Mouse (Mus musculus): ENCODE measurements around the gene Dctd.
"Not testable (repeated sequence)": the region's sequence is repeated elsewhere in the genome, so short reads cannot be mapped to it uniquely, and the experiment has no call there.

The Dctd gene

DNA sequence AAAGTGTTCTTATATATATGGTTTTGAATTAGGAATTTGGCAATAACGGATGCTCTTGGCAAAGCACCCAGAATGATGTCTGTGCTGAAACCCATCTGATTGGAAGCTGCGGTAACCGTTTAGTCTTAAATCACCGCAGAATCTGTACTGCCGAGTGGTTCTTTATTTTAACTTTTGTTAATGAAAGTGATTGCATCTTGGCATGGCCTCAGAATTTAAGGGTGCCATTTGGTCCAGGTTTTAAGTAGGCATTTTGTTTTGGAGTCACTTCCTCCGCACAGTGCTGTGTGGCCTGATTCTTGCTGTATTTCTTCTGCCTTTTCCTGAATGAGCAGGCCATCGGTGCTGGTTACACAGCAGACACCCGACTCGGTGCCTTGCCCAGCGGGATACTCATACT is 47.6 kb downstream of the Dctd start:
- no peak for DNase-seq

DNA sequence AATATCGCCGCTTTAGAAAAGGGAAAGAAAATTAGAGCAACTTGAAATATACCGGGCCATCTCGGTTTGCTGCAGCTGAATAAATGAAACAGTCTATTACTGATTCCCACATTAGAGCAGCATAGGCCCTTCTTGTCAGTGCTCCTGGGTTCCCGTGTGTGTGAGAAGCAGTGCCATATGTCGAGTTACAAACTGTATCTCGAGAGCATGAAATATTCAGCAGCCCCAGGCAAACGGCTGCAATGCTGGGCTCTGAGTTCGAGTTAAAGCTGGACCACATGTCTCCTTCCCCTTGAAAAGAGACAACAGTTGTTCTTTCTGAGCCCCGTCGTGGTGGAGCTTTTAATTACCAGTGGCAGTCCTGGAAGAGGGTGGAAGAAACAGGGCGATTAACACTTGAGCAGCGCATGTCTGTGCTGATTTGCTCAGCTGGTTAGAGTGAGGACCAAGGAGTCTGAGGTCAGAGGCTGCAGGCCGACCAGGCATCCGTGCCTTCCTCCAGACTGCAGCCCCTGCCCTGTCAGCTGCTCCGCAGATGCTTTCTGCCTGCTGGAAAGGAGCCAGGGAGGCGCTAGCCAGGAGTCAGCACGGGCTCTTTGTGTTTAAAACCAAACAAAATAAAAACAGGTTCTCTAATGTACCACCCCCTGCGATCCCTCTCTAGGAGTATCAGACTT is 53.3 kb downstream of the Dctd start:
- peak; percentile 17 to 30 for DNase-seq

DNA sequence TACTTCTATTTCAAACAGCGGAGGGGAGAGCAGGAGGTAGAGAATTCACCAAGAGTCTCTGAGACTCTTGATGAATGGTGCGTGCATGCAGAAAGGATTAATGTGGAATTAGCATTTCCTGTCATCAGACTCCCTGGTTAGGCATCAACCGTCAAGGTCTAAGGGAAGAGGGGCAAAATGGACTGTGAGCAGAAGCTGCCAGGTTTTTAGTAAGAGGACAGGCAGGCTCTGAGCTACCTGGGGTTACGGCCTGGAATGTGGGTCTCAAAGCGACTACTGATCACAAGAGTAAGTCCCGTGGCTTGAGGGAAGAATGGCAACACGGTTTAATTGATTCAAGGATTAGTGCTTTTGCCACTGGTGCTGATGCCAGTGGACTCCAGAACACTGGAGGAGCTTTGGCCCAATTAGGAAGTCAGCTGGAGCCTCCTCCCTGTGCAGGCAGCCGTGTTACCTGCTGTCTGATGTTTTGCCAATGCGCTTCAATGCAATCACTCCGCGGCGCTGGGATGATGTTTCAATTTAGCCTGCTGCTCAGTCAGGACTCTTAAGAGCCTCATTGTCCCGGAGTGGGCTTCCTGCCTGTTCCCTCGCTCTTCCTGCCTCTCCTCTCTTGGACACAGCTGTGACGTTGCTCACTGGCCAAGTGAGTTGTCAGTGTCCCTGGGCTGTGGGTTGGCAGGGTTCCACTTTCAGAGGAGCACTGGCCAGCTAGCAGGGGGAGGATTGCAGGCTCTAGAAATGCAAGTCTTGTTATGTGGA is 54.6 kb downstream of the Dctd start:
- peak; percentile 69 to 83 for DNase-seq

DNA sequence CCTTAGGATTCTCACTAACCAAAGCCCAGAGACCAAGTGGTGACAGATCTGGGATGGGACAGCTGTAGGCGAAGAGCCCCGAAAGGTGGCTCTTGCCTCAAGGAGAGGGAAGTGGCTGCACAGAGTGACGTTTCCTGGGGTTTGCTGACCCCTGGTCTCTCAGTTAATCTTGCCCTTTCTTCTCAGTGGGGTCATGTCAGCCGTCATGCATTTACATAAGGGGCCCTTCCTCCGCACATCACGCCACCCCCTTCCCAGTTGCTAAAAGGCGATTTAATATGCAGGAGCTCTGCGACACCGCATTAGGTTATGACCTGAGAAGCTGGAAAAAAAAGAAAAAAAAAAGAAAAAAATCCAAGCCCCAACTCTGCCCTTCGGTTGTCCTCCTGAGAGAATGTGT is 58.8 kb downstream of the Dctd start:
- DNase-seq, result no peak

DNA sequence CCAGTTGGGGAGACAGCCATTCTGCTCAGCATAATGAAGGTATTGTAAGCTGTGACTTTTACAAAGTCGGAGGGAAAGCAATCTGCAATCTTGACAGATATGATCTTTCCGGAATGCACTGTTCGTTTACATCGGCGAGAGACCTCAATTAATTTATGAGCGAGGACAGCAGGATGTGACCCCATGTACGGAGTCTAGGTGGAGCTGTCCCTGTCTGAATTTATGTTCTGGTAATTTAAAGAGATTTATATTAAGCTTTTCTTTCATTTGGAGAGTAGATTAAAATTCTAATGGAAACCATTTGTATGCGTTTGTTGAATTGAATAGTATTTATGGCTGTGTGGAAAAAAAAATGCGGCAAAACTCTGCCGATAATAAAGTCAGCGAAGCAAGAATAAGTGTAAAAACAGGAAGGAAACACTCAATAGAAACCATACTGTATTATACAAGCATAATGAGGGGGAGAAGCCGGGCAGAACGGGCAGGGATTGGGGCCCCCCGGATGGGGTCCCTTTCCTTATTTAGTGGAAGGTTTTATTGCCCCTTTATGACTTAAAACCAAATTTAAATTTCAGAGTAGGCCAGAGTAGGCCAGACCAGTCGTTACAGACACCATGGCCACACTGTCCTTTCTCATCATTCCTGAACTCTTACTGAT is 59.8 kb downstream of the Dctd start:
- DNase-seq, result no peak

DNA sequence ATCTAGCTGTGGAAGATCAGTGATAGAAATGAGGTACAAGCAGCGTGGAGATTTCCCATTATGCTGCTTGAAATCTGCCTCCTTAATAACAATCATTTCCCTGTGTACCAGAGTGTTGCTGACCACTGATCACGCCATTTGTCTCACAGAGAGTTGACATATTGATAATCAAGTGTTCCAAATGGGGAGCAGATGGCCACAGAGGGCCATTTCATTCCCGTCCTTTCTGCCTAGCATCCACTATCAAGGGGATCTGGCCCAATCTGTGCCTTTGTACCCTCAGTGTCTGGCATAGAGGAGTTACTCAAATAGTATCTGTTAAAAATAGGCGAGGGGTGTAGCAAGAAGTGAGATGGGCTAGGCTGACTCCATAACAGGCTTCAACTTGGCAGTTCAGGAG is 78.5 kb downstream of the Dctd start:
- no peak for DNase-seq

DNA sequence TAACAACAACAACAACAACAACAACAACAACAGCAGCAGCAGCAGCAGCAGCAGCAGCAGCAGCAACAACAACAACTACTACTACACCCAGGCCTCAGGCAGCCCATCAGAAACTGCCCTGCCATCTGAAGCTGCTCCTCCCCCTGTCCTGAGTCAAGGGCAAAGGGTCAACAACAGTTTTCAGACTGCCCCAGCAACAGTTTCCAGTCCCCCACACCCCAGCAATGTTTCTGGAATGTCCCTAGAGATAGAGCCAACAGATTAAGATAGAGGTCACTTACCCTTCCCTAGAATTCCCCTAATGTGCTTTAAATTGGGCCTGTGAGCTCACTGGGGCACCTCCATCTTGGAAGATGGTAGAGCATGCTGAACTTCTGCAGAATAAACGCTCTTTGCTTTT is 79.0 kb downstream of the Dctd start:
- DNase-seq, result no peak

DNA sequence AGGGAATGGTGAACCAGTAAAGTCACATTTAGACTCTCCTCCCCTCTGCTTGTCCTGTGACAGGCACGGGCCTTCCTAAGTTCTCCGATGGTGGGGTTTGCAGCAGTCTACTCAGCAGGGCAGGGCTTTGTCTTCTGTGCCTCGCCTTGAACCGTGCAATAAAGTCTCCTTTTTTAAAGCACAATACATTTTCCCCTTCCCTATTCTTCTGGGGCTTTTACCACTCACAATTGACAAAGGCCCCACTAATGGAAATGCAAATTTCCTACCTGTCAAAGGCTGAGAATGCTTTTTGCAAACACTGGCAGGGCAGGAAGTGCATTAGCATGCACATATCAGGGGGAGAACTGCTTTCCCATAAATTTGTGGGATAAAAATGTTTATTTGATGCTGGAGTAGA is 80.1 kb downstream of the Dctd start:
- no peak for DNase-seq

DNA sequence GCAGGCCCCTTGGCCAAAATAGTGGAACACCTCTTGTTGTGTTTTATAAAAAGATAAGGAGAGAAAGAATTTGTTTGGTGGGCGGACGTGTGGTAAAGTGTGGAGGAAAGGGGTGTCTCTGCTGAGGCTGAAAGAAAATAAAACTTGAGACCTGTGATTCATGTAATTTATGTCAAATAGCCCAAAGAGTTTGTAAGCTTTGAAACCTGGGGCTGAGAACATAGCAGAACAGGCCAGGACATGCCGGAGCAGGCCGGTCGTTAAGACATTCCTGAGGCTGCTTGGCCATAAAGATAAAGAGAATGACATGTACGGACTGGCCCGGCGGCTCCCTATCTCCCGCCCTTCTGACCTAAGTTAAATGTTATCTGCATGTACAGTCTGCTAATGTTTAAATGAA is 81.3 kb downstream of the Dctd start:
- not testable (repeated sequence) for DNase-seq

DNA sequence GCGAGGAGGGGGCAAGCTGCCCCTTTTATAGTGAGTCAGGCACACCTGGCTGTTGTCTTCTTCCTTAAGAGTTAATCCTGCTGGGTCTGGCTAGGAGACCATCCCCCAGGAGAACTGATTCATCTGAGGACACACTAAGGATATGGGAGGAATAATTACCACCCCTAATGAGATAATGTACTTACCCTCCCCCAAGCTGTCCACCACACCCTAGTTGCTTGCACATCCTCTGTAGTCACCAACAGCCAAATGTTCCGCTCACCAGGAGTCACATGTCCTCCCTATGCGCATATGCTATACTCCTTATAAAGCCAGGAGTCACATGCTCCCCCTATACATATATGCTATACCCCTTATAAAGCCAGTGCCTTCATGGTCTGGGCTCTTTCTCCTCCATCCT is 82.1 kb downstream of the Dctd start:
- DNase-seq, result no peak

DNA sequence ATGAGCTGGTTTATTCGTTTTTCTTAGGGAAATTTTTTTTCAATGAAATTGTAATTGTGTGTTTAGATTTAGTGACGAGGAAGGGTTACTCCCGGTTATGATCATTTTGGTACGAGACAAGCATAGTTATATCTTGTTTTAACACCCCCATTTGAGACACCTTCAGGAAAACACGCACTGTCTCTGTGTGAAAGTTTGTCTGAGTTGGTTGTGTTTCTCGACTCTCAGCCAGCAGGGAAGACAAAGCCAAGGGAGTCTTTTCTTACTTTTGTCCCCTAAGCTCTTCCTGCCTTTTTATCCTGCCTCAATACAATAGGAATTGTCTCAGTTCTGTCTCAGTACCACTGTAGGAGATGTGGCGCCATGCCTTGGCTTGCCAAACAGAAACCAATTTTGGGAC is 84.9 kb downstream of the Dctd start:
- no peak for DNase-seq

DNA sequence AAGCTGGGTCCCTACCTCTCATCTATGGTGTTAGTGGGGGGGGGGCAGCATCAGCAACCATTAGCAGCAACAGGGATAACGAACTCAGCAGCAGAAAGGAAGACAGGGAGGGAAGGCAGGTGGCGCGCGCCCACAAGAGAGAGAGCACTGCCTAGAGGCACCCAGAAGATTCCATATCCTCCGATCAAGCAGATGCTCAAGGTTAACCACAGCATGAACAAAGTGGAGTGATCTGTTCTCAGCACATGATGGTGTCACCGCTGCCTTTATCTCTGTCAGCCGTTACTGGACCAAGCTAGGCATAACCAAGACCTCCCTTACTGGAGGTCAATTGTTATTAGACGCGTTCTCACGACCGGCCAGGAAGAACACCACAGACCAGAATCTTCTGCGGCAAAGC is 89.7 kb downstream of the Dctd start:
- DNase-seq, result no peak

DNA sequence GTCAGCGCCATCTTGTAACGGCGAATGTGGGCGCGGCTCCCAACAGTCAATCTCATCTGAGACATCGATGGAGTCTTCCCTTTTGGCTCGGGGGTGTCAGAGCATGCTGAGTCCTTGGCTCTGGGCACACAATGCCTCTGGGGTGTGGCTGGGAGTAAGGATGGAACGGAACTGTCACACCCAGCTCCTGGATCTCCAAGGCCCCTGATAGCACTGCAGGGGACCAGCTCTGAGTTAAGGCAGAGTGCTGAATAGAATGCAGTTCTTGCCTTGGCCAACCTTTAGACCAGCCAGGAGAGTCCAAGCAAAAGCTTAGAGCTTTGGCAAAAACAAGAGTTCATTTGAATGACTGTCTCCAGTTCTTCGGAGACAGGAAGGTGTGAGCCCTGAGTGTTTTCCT is 97.1 kb downstream of the Dctd start:
- DNase-seq, result no peak

DNA sequence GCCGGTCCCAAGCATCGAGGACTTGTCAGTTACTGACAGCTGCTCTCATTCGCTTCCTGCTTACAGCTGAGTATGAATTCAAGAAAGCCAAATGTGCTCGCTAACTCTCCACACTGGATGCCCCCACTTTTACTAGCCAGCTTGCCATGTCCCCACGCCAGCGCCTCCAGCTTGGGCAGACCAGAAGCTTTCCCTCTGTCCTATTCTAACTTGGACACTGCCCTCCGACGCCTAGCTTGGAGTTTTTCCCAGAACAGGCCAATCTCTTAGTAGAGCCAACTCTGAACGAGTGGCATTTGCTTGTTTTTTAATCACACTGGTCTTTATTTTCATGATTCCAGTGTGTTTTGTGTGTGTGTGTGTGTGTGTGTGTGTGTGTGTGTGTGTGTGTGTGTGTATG is 100.3 kb downstream of the Dctd start:
- no peak for DNase-seq

DNA sequence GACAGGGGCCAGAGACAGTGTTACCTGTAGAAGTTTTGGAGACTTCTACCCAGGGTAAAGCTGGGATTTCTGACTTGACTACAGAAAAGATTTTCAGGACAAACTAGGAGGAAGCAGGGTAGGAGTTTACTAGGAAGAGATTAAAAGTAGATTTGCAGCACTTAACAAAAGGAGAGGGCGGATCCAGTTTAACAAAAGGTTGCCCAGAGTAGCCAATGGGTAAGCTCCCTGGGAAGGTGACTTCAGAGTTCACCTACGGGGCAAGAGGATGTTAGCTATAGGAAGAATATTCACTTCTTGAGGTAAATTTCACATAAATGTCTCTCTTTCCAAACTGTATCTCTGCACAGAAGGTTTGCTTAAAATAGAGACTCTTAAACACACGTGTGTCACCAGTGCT is 103.7 kb downstream of the Dctd start:
- DNase-seq, result no peak

Data from lung, postnatal 4 days (tissue).